Mouse (Mus musculus) megakaryocyte-erythroid progenitor cell, adult 5-6 weeks (primary cell): ENCODE data around the gene Fcho1. TPM values are rescaled to one million over a fixed set of nuclear protein-coding genes. Genes with fewer than 3 reads are reported as not detected.

Experiments used
- ATAC-seq: replicated peaks from 2 replicates; pipeline ENCODE4 v1.8.0; 2016; ENCODE audit warnings: mild to moderate bottlenecking, inconsistent platforms; ENCODE audit not compliant: severe bottlenecking, poor library complexity, low FRiP score, low TSS enrichment
- total RNA-seq, 2 experiments: library from RNA; stranded (forward) in 1 of 2; stranded (reverse) in 1 of 2; fragments of 200-1000, 215-1000 nt in 1 of 2; fragments of >200 nt in 1 of 2; fragmentation: Nextera tagmentation in 1 of 2; gene quantifications; 2 replicates each; pipeline ENCODE4 v1.2.3; 2014 to 2017

The Fcho1 gene
- total RNA-seq, 2 experiments from 2014 or later, result 88.4 to 235 TPM

- no peak for ATAC-seq
Observed at GRCm38 (mm10) chr8:71689028-71689427, 36.5 kb downstream of the Fcho1 start, which contains the start of gene Insl3. TSS of gene Insl3 (plus strand) at chr8:71689214.

- ATAC-seq, result no peak
Observed at GRCm38 (mm10) chr8:71687616-71688015, 37.9 kb downstream of the Fcho1 start.

- no peak for ATAC-seq
Observed at GRCm38 (mm10) chr8:71686143-71686734, 39.3 kb downstream of the Fcho1 start.

- no peak for ATAC-seq
Observed at GRCm38 (mm10) chr8:71685573-71685972, 39.9 kb downstream of the Fcho1 start.

GRCm38 (mm10) chr8:71684701-71685100 is 40.8 kb downstream of the Fcho1 start:
- ATAC-seq, result no peak

GRCm38 (mm10) chr8:71682832-71683231 is 42.7 kb downstream of the Fcho1 start:
- ATAC-seq, result no peak

- ATAC-seq, result no peak
Observed at GRCm38 (mm10) chr8:71681369-71681915, 44.1 kb downstream of the Fcho1 start.

GRCm38 (mm10) chr8:71680471-71680870 is 45.0 kb downstream of the Fcho1 start:
- ATAC-seq, result no peak

- ATAC-seq, result no peak
Observed at GRCm38 (mm10) chr8:71679550-71680168, 45.9 kb downstream of the Fcho1 start.

GRCm38 (mm10) chr8:71679116-71679515 is 46.4 kb downstream of the Fcho1 start:
- ATAC-seq, result no peak

- ATAC-seq, result no peak
Observed at GRCm38 (mm10) chr8:71678216-71678615, 47.3 kb downstream of the Fcho1 start.

GRCm38 (mm10) chr8:71677555-71677954 is 48.0 kb downstream of the Fcho1 start:
- ATAC-seq, result no peak

GRCm38 (mm10) chr8:71676803-71677202 is 48.7 kb downstream of the Fcho1 start:
- no peak for ATAC-seq

GRCm38 (mm10) chr8:71676020-71676741 is 49.3 kb downstream of the Fcho1 start, which contains the start of gene Jak3:
TSS of gene Jak3 (plus strand) at chr8:71676296.
- ATAC-seq, result peak; percentile 45

- ATAC-seq, result no peak
Observed at GRCm38 (mm10) chr8:71675456-71676019, 50.0 kb downstream of the Fcho1 start.

- ATAC-seq, result no peak
Observed at GRCm38 (mm10) chr8:71674071-71674470, 51.4 kb downstream of the Fcho1 start.

- no peak for ATAC-seq
Observed at GRCm38 (mm10) chr8:71672168-71672735, 53.3 kb downstream of the Fcho1 start.

GRCm38 (mm10) chr8:71671549-71671965 is 54.0 kb downstream of the Fcho1 start, which contains the start of gene Unc13a:
TSS of gene Unc13a (minus strand) at chr8:71671757.
- ATAC-seq, result peak; percentile 70
